Mouse (Mus musculus) heart, embryonic 14.5 days (tissue): ENCODE results near the gene Haghl. TPM values are rescaled to one million over a fixed set of nuclear protein-coding genes. Genes with fewer than 3 reads are reported as not detected.

Experiments used
- ATAC-seq: fragments of 200-750 bp; cut with Nextera tagmentation; 2 replicates; pipeline ENCODE4 v1.8.0; 2017; ENCODE audit warnings: low read depth, moderate TSS enrichment; ENCODE audit not compliant: insufficient number of reproducible peaks, insufficient read depth, low FRiP score
- H3K27ac ChIP-seq, 2 experiments: fragments of 200-500 bp in 1 of 2; fragments of 300-500 bp in 1 of 2; sonication (generic) in 1 of 2; replicated peaks in 1 of 2; 2 replicates each; pipeline ENCODE4 v1.5.1; 2012 to 2014; ENCODE audit warnings: low read depth in 2 of 2, low read length in 2 of 2, control low read depth in 1 of 2, mild to moderate bottlenecking in 1 of 2, mixed read lengths in 1 of 2; ENCODE audit not compliant: control insufficient read depth in 1 of 2, insufficient read depth in 1 of 2
- H3K27me3 ChIP-seq: fragments of 300-500 bp; sonication (generic); 2 replicates; pipeline ENCODE4 v1.6.1; 2014; ENCODE audit warnings: mild to moderate bottlenecking, low read length, control low read depth; ENCODE audit not compliant: control insufficient read depth, insufficient read depth
- H3K36me3 ChIP-seq: fragments of 300-500 bp; sonication (generic); 2 replicates; pipeline ENCODE4 v1.6.1; 2014; ENCODE audit warnings: mild to moderate bottlenecking, control low read depth, low read length, mixed read lengths; ENCODE audit not compliant: control insufficient read depth, insufficient read depth
- H3K4me1 ChIP-seq, 2 experiments: fragments of 200-500 bp in 1 of 2; fragments of 300-500 bp in 1 of 2; sonication (generic) in 1 of 2; 2 replicates each; pipeline ENCODE4 v1.6.1; 2012 to 2014; ENCODE audit warnings: low read length in 2 of 2, control low read depth in 1 of 2, mixed read lengths in 1 of 2; ENCODE audit not compliant: control insufficient read depth in 2 of 2, insufficient read depth in 2 of 2
- H3K4me2 ChIP-seq: fragments of 300-500 bp; sonication (generic); 2 replicates; pipeline ENCODE4 v1.6.1; 2014; ENCODE audit warnings: mild to moderate bottlenecking, low read length
- H3K4me3 ChIP-seq, 2 experiments: fragments of 200-500 bp in 1 of 2; fragments of 300-500 bp in 1 of 2; sonication (generic) in 1 of 2; 2 replicates each; pipeline ENCODE4 v1.5.1; 2012 to 2014; ENCODE audit warnings: low read length in 2 of 2, mild to moderate bottlenecking in 2 of 2, control low read depth in 1 of 2, low read depth in 1 of 2, moderate library complexity in 1 of 2; ENCODE audit not compliant: control insufficient read depth in 1 of 2, insufficient read depth in 1 of 2
- H3K9ac ChIP-seq: fragments of 300-500 bp; sonication (generic); 2 replicates; pipeline ENCODE4 v1.6.1; 2014; ENCODE audit warnings: mild to moderate bottlenecking, low read length
- H3K9me3 ChIP-seq: fragments of 300-500 bp; sonication (generic); 2 replicates; pipeline ENCODE4 v1.6.1; 2016; ENCODE audit warnings: low read length, control low read depth; ENCODE audit not compliant: control insufficient read depth
- WGBS: fragments of 180-500 bp; shearing (Covaris S2); extraction: QIAGEN DNeasy Blood & Tissue Kit; methylation state at CpG from one replicate; pipeline ENCODE4 v1.1.7; 2014; 5-methylcytosine and 5-hydroxymethylcytosine counted together
- polyA plus RNA-seq: library from polyadenylated mRNA; unstranded; fragments of >200 nt; fragmentation: Nextera tagmentation; extraction: Ambion mirVana; gene quantifications from 2 replicates; pipeline ENCODE4 v1.2.1, GENCODE M21; 2014

Haghl gene
- polyA plus RNA-seq: 59.4 and 60.2 TPM in 2 replicates

- Histone ChIP-seq H3K9ac (peak within 1 kb of the TSS; percentile 83), H3K36me3 (peaks cover 67% of the 10 kb centered on the region), H3K4me3 (peak within 1 kb of the TSS; percentile 60 to 92), H3K27ac (peak within 1 kb of the TSS; percentile 78 to 96), H3K4me1 (peaks cover 9 to 22% of the 10 kb centered on the region in 2 experiments), H3K27me3 (no peaks in the 10 kb centered on the region), H3K9me3 (no peaks in the 10 kb centered on the region), H3K4me2 (peak within 1 kb of the TSS; percentile 86)
- ATAC-seq: peak; percentile 74
- under 1% methylated on average over 23 of the region's 23 CpGs for whole genome bisulfite sequencing
These were observed at the start of gene Haghl for GRCm38 (mm10) chr17:25785281-25785745. Gene Haghl (minus strand): TSS chr17:25785673.

GRCm38 (mm10) chr17:25834595-25835222 is 49.2 kb upstream of the Haghl start:
- WGBS: 86% methylated on average over 12 of the region's 12 CpGs
- peaks cover 65% of the 10 kb centered on the region for H3K36me3 ChIP-seq
- H3K9ac ChIP-seq: peak overlapping the region; percentile 85
- peak overlapping the region; percentile 57 to 70; a peak in 3 of 4 replicates for H3K4me3 ChIP-seq
- peaks cover 29 to 58% of the 10 kb centered on the region in 2 experiments; a peak in 3 of 4 replicates for H3K4me1 ChIP-seq
- no peak for ATAC-seq
- no peaks in the 10 kb centered on the region for H3K9me3 ChIP-seq
- H3K27ac ChIP-seq: peak overlapping the region in 1 of 2 experiments; percentile 99; a peak in 2 of 4 replicates
- peak overlapping the region; percentile 91 for H3K4me2 ChIP-seq
- no peaks in the 10 kb centered on the region for H3K27me3 ChIP-seq

- Histone ChIP-seq H3K4me1 (peaks cover 32 to 63% of the 10 kb centered on the region in 2 experiments; a peak in 3 of 4 replicates), H3K9me3 (no peaks in the 10 kb centered on the region), H3K4me2 (peak overlapping the region; percentile 91), H3K27ac (peak overlapping the region; percentile 97 to 99), H3K27me3 (no peaks in the 10 kb centered on the region), H3K9ac (peak overlapping the region; percentile 85), H3K4me3 (peak overlapping the region; percentile 57 to 70), H3K36me3 (peaks cover 59% of the 10 kb centered on the region)
- no peak for ATAC-seq
- 25% methylated on average over 6 of the region's 6 CpGs for WGBS
These were observed 48.6 kb upstream of the Haghl start for GRCm38 (mm10) chr17:25833961-25834594.

GRCm38 (mm10) chr17:25833291-25833663 is 47.8 kb upstream of the Haghl start, which contains the start of gene Stub1:
Gene Stub1 (minus strand): TSS chr17:25833404.
- Histone ChIP-seq H3K27ac (peak within 1 kb of the TSS; percentile 97 to 99), H3K36me3 (peaks cover 51% of the 10 kb centered on the region), H3K9ac (peak within 1 kb of the TSS; percentile 85), H3K9me3 (no peaks in the 10 kb centered on the region), H3K4me3 (peak within 1 kb of the TSS; percentile 57 to 74), H3K27me3 (no peaks in the 10 kb centered on the region), H3K4me2 (peak within 1 kb of the TSS; percentile 91), H3K4me1 (peaks cover 37 to 67% of the 10 kb centered on the region in 2 experiments)
- WGBS: 0% methylated on average over 24 of the region's 24 CpGs
- ATAC-seq: peak; percentile 70

GRCm38 (mm10) chr17:25832436-25833290 is 47.2 kb upstream of the Haghl start:
- WGBS: under 1% methylated on average over 71 of the region's 77 CpGs
- peaks cover 51% of the 10 kb centered on the region for H3K36me3 ChIP-seq
- H3K9ac ChIP-seq: peak overlapping the region; percentile 85
- peak overlapping the region; percentile 91 for H3K4me2 ChIP-seq
- ATAC-seq: peak; percentile 92
- no peaks in the 10 kb centered on the region for H3K27me3 ChIP-seq
- H3K4me1 ChIP-seq: peaks cover 36 to 67% of the 10 kb centered on the region in 2 experiments
- H3K27ac ChIP-seq: peak overlapping the region; percentile 97 to 99
- H3K4me3 ChIP-seq: peak overlapping the region; percentile 57 to 74
- no peaks in the 10 kb centered on the region for H3K9me3 ChIP-seq

GRCm38 (mm10) chr17:25831451-25832281 is 46.2 kb upstream of the Haghl start:
- no peaks in the 10 kb centered on the region for H3K27me3 ChIP-seq
- no peak for ATAC-seq
- H3K9ac ChIP-seq: peak overlapping the region; percentile 76
- H3K27ac ChIP-seq: peak overlapping the region in 1 of 2 experiments; percentile 99; a peak in 2 of 4 replicates
- peaks cover 29 to 57% of the 10 kb centered on the region in 2 experiments for H3K4me1 ChIP-seq
- peaks cover 56% of the 10 kb centered on the region for H3K36me3 ChIP-seq
- peak overlapping the region; percentile 57 to 74 for H3K4me3 ChIP-seq
- H3K4me2 ChIP-seq: peak overlapping the region; percentile 91
- H3K9me3 ChIP-seq: no peaks in the 10 kb centered on the region
- WGBS: 45% methylated on average over 21 of the region's 21 CpGs
